Mouse (Mus musculus) testis, postnatal 10 days (tissue): ENCODE measurements around the gene Ccdc171.
"Not testable (repeated sequence)": the region's sequence is repeated elsewhere in the genome, so short reads cannot be mapped to it uniquely, and the experiment has no call there.

Source experiments
- DNase-seq: peaks from one replicate; pipeline ENCODE4 v3.0.0; 2021; ENCODE audit warnings: low spot score

The Ccdc171 gene

GRCm38 (mm10) chr4:83526270-83526987, 1.1 kb downstream of the Ccdc171 start:
- no peak for DNase-seq

GRCm38 (mm10) chr4:83526988-83527334, 1.6 kb downstream of the Ccdc171 start:
- DNase-seq: no peak

GRCm38 (mm10) chr4:83527921-83528320, 2.6 kb downstream of the Ccdc171 start:
- DNase-seq: peak; percentile 55

GRCm38 (mm10) chr4:83530060-83530459, 4.7 kb downstream of the Ccdc171 start:
- DNase-seq: not testable (repeated sequence)

GRCm38 (mm10) chr4:83533168-83533911, 8.0 kb downstream of the Ccdc171 start:
- no peak for DNase-seq

- no peak for DNase-seq
These were observed 8.7 kb downstream of the Ccdc171 start for GRCm38 (mm10) chr4:83534024-83534423.

- DNase-seq: peak; percentile 45
These were observed 24.2 kb downstream of the Ccdc171 start for GRCm38 (mm10) chr4:83549501-83549900.

GRCm38 (mm10) chr4:83567190-83568113, 42.1 kb downstream of the Ccdc171 start:
- DNase-seq: peak; percentile 54

GRCm38 (mm10) chr4:83568145-83568544, 42.8 kb downstream of the Ccdc171 start:
- DNase-seq: peak; percentile 61

- no peak for DNase-seq
These were observed 45.2 kb downstream of the Ccdc171 start for GRCm38 (mm10) chr4:83570569-83570968.

- DNase-seq: no peak
These were observed 45.7 kb downstream of the Ccdc171 start for GRCm38 (mm10) chr4:83571033-83571432.

- DNase-seq: no peak
These were observed 47.2 kb downstream of the Ccdc171 start for GRCm38 (mm10) chr4:83572521-83572920.

- no peak for DNase-seq
These were observed 51.0 kb downstream of the Ccdc171 start for GRCm38 (mm10) chr4:83576315-83576714.

GRCm38 (mm10) chr4:83580157-83580556, 54.8 kb downstream of the Ccdc171 start:
- no peak for DNase-seq

GRCm38 (mm10) chr4:83587563-83587962, 62.2 kb downstream of the Ccdc171 start:
- DNase-seq: no peak

GRCm38 (mm10) chr4:83596486-83596885, 71.1 kb downstream of the Ccdc171 start:
- DNase-seq: no peak

GRCm38 (mm10) chr4:83611111-83611510, 85.8 kb downstream of the Ccdc171 start:
- DNase-seq: no peak

GRCm38 (mm10) chr4:83623021-83623711, 97.8 kb downstream of the Ccdc171 start:
- DNase-seq: not testable (repeated sequence)

GRCm38 (mm10) chr4:83623732-83624131, 98.4 kb downstream of the Ccdc171 start:
- DNase-seq: no peak

- no peak for DNase-seq
These were observed 126.1 kb downstream of the Ccdc171 start for GRCm38 (mm10) chr4:83651453-83651852.

- DNase-seq: peak; percentile 55
These were observed 130.1 kb downstream of the Ccdc171 start for GRCm38 (mm10) chr4:83655396-83655795.

GRCm38 (mm10) chr4:83656571-83656970, 131.2 kb downstream of the Ccdc171 start:
- DNase-seq: peak; percentile 56
